Mouse (Mus musculus): Measurements from ENCODE around the gene Tcf3. TPM values are rescaled to one million over a fixed set of nuclear protein-coding genes. Genes with fewer than 3 reads are reported as not detected.

Gene Tcf3
- polyA plus RNA-seq, 1 experiment, result 1,205 TPM

- no peak for TF ChIP-seq GATA1 (IDR thresholded peaks at IDR 0.05; ENCODE audit: low read length)
Observed at GRCm38 (mm10) chr10:80403044-80403692, 30.3 kb downstream of the Tcf3 start.

GRCm38 (mm10) chr10:80400704-80401161 is 32.7 kb downstream of the Tcf3 start:
- no peak for TF ChIP-seq GATA1 (IDR thresholded peaks at IDR 0.05; ENCODE audit: low read length)

GRCm38 (mm10) chr10:80399973-80400703 is 33.3 kb downstream of the Tcf3 start:
- no peak for TF ChIP-seq GATA1 (IDR thresholded peaks at IDR 0.05; ENCODE audit: low read length)

- TF ChIP-seq GATA1 (IDR thresholded peaks at IDR 0.05; ENCODE audit: low read length), result no peak
Observed at GRCm38 (mm10) chr10:80399191-80399972, 34.1 kb downstream of the Tcf3 start, which contains the start of gene Mbd3. Gene Mbd3, minus strand, starts transcription at chr10:80399550.

GRCm38 (mm10) chr10:80398719-80399190 is 34.7 kb downstream of the Tcf3 start:
- TF ChIP-seq GATA1 (IDR thresholded peaks at IDR 0.05; ENCODE audit: low read length), result no peak

- TF ChIP-seq GATA1 (IDR thresholded peaks at IDR 0.05; ENCODE audit: low read length), result no peak
Observed at GRCm38 (mm10) chr10:80398174-80398535, 35.3 kb downstream of the Tcf3 start.

- TF ChIP-seq GATA1 (IDR thresholded peaks at IDR 0.05; ENCODE audit: low read length), result no peak
Observed at GRCm38 (mm10) chr10:80397524-80398173, 35.8 kb downstream of the Tcf3 start.

GRCm38 (mm10) chr10:80396822-80397523 is 36.5 kb downstream of the Tcf3 start:
- no peak for TF ChIP-seq GATA1 (IDR thresholded peaks at IDR 0.05; ENCODE audit: low read length)

GRCm38 (mm10) chr10:80395025-80395627 is 38.3 kb downstream of the Tcf3 start:
- TF ChIP-seq GATA1 (IDR thresholded peaks at IDR 0.05; ENCODE audit: low read length), result no peak

- no peak for TF ChIP-seq GATA1 (IDR thresholded peaks at IDR 0.05; ENCODE audit: low read length)
Observed at GRCm38 (mm10) chr10:80392687-80393086, 40.8 kb downstream of the Tcf3 start.

- TF ChIP-seq GATA1 (IDR thresholded peaks at IDR 0.05; ENCODE audit: low read length), result no peak
Observed at GRCm38 (mm10) chr10:80390697-80391096, 42.8 kb downstream of the Tcf3 start.

GRCm38 (mm10) chr10:80389185-80389708 is 44.2 kb downstream of the Tcf3 start:
- TF ChIP-seq GATA1 (IDR thresholded peaks at IDR 0.05; ENCODE audit: low read length), result no peak

- no peak for TF ChIP-seq GATA1 (IDR thresholded peaks at IDR 0.05; ENCODE audit: low read length)
Observed at GRCm38 (mm10) chr10:80388731-80389130, 44.7 kb downstream of the Tcf3 start.

GRCm38 (mm10) chr10:80387522-80387959 is 45.9 kb downstream of the Tcf3 start, which contains the start of gene Mex3d:
Gene Mex3d, minus strand, starts transcription at chr10:80387659.
- no peak for TF ChIP-seq GATA1 (IDR thresholded peaks at IDR 0.05; ENCODE audit: low read length)

Data from G1E-ER4 (cell line).